Mouse (Mus musculus): ENCODE results near the gene Fpgs.

DNA sequence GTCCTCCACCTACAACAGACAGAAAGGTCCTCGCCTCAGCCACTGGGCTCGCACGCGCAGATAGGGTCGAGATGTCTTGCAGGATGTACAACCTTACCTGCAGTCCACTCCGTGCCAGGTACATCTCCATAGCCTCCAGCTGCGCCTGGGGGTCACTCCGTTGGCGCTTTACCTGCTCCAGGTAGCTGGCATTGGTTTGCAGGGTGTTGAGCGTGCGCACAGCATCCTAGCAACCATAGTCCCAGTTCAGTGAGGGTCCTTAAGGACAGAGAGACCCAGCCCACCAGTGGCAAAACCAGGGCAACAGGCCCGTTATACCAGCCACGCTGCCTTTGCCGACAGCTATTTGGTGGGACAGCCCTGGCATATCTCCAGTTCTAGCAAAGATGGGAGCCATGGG, 11.4 kb downstream of the Fpgs start:
- no peak for TF ChIP-seq CTCF (IDR thresholded peaks at IDR 0.05; ENCODE audit: extremely low read depth, insufficient read length, insufficient replicate concordance, low read depth, low read length)
- TF ChIP-seq POLR2A (IDR thresholded peaks at IDR 0.05; ENCODE audit: low read depth, low read length) = no peak

Data from small intestine, adult 2 months (tissue).